Mouse (Mus musculus): ENCODE measurements around the gene Gstcd.

- TF ChIP-seq POLR2A (IDR thresholded peaks at IDR 0.05; ENCODE audit: insufficient read depth, low read length), result no peak
- no peak for TF ChIP-seq EP300 (IDR thresholded peaks at IDR 0.05; ENCODE audit: insufficient read depth, low read depth, low read length)
- TF ChIP-seq CTCF (IDR thresholded peaks at IDR 0.05; ENCODE audit: low read depth, low read length), result no peak
Measured at GRCm38 (mm10) chr3:133092274-133092853, 531 bp upstream of the Gstcd start.

Measured in ES-Bruce4 (cell line).